8 mouse cellular contexts compared by ENCODE assay signal in genomic region chr7:91226442-91226841, GRCm38 (mm10).
A peak's percentile ranks its signal among the peaks of the same experiment; 100 is the strongest.
DNase-seq lines count a peak whose midpoint lies in the region; ATAC-seq and TF ChIP-seq lines count a peak whose summit lies in the region.

No protein-coding gene starts in this region.

- no peak overlapping the region for H3K27ac ChIP-seq in intestine, embryonic 14.5 days (ENCODE audit: low read depth)
- H3K27ac ChIP-seq in intestine, embryonic 16.5 days (ENCODE audit: low read length): no peak overlapping the region
- no peak overlapping the region for H3K27ac ChIP-seq in hindbrain, embryonic 13.5 days
- H3K27ac ChIP-seq in left cerebral cortex, adult 2 months: peak overlapping the region; percentile 60
- H3K27ac ChIP-seq in midbrain, embryonic 16.5 days (ENCODE audit: low read length): no peak overlapping the region

- H3K4me3 ChIP-seq in intestine, embryonic 14.5 days (ENCODE audit: low read depth, low read length): no peak overlapping the region
- H3K4me3 ChIP-seq in intestine, embryonic 16.5 days (ENCODE audit: low read length): no peak overlapping the region
- H3K4me3 ChIP-seq in hindbrain, embryonic 13.5 days: no peak overlapping the region
- H3K4me3 ChIP-seq in left cerebral cortex, adult 2 months: no peak overlapping the region
- H3K4me3 ChIP-seq in midbrain, embryonic 16.5 days (ENCODE audit: low read depth, low read length): no peak overlapping the region

- H3K27me3 ChIP-seq in intestine, embryonic 14.5 days (replicated peaks; ENCODE audit: control insufficient read depth, insufficient read depth, low read length): no peaks in the 10 kb centered on the region
- H3K27me3 ChIP-seq in intestine, embryonic 16.5 days (replicated peaks; ENCODE audit: control insufficient read depth, insufficient read depth, low read length): no peaks in the 10 kb centered on the region
- no peaks in the 10 kb centered on the region for H3K27me3 ChIP-seq in hindbrain, embryonic 13.5 days
- H3K27me3 ChIP-seq in midbrain, embryonic 16.5 days (ENCODE audit: control insufficient read depth, insufficient read depth, low read depth, low read length): no peaks in the 10 kb centered on the region

- no peak for ATAC-seq in intestine, embryonic 14.5 days (replicated peaks; ENCODE audit: low FRiP score, low TSS enrichment, low read depth)
- no peak for ATAC-seq in intestine, embryonic 16.5 days
- ATAC-seq in hindbrain, embryonic 13.5 days (ENCODE audit: low FRiP score): peak; percentile 83
- peak; percentile 82; the same call in 1 of the 2 replicates for ATAC-seq in midbrain, embryonic 16.5 days

- no peak overlapping the region for H3K9ac ChIP-seq in intestine, embryonic 14.5 days (ENCODE audit: low read length)
- H3K9ac ChIP-seq in intestine, embryonic 16.5 days (ENCODE audit: low read depth, low read length): no peak overlapping the region
- no peak overlapping the region for H3K9ac ChIP-seq in hindbrain, embryonic 13.5 days
- H3K9ac ChIP-seq in midbrain, embryonic 16.5 days (ENCODE audit: low read depth, low read length): no peak overlapping the region

- intact Hi-C loops in left cerebral cortex, adult 2 months (cut with DNase I): loop anchor here (1.0 to 2.0 kb wide), 2 partner anchors 204 to 714 kb away; no protein-coding TSS in a partner anchor

- TF ChIP-seq CTCF in left cerebral cortex, adult 2 months (IDR thresholded peaks at IDR 0.05): peak; percentile 86

- no peaks in the 10 kb centered on the region for H3K9me3 ChIP-seq in intestine, embryonic 14.5 days (ENCODE audit: control insufficient read depth, low read length)
- no peaks in the 10 kb centered on the region for H3K9me3 ChIP-seq in intestine, embryonic 16.5 days (ENCODE audit: control insufficient read depth, low read length)
- H3K9me3 ChIP-seq in hindbrain, embryonic 13.5 days: no peaks in the 10 kb centered on the region
- H3K9me3 ChIP-seq in midbrain, embryonic 16.5 days (replicated peaks; ENCODE audit: control insufficient read depth, low read length, poor library complexity, severe bottlenecking): no peaks in the 10 kb centered on the region

- no peaks in the 10 kb centered on the region for H3K36me3 ChIP-seq in intestine, embryonic 14.5 days (ENCODE audit: control insufficient read depth, insufficient read depth, low read length)
- no peaks in the 10 kb centered on the region for H3K36me3 ChIP-seq in intestine, embryonic 16.5 days (ENCODE audit: control insufficient read depth, insufficient read depth, low read length)
- H3K36me3 ChIP-seq in hindbrain, embryonic 13.5 days: no peaks in the 10 kb centered on the region
- H3K36me3 ChIP-seq in midbrain, embryonic 16.5 days (ENCODE audit: control insufficient read depth, insufficient read depth, low read length): no peaks in the 10 kb centered on the region

- peak; percentile 54 for DNase-seq in intestine, embryonic 14.5 days (ENCODE audit: low spot score)
- DNase-seq in adrenal gland, adult (ENCODE audit: inconsistent age in 2 of 2, low spot score in 1 of 2): peak; percentile 31 to 80
- DNase-seq in embryo, embryonic 10 days (ENCODE audit: low spot score): peak; percentile 86
- DNase-seq in left cerebral cortex, adult 2 months (ENCODE audit: extremely low spot score in 1 of 2, low spot score in 2 of 2): peak; percentile 71
- peak; percentile 6 for DNase-seq in yolk sac, embryonic 10.5 days (ENCODE audit: low spot score)

- H3K4me2 ChIP-seq in intestine, embryonic 14.5 days (ENCODE audit: low read length): no peak overlapping the region; the same call in 1 of the 2 replicates
- no peak overlapping the region for H3K4me2 ChIP-seq in intestine, embryonic 16.5 days (ENCODE audit: low read depth, low read length)
- 0 out of 2 replicates have a peak overlapping the region, but pooled peaks have one; percentile 13 for H3K4me2 ChIP-seq in hindbrain, embryonic 13.5 days
- H3K4me2 ChIP-seq in midbrain, embryonic 16.5 days (ENCODE audit: low read length): no peak overlapping the region

- no peaks in the 10 kb centered on the region for H3K4me1 ChIP-seq in intestine, embryonic 14.5 days (replicated peaks; ENCODE audit: control insufficient read depth, insufficient read depth, low read length)
- H3K4me1 ChIP-seq in intestine, embryonic 16.5 days (ENCODE audit: control insufficient read depth, insufficient read depth, low read length): no peaks in the 10 kb centered on the region
- no peaks in the 10 kb centered on the region for H3K4me1 ChIP-seq in hindbrain, embryonic 13.5 days (replicated peaks)
- H3K4me1 ChIP-seq in midbrain, embryonic 16.5 days (ENCODE audit: control insufficient read depth, insufficient read depth, low read length): no peaks in the 10 kb centered on the region

- WGBS in intestine, embryonic 14.5 days: 1% methylated on average over 5 of the region's 5 CpGs
- WGBS in intestine, embryonic 16.5 days: 0% methylated on average over 5 of the region's 5 CpGs
- under 1% methylated on average over 5 of the region's 5 CpGs for WGBS in hindbrain, embryonic 13.5 days
- WGBS in midbrain, embryonic 16.5 days: 0% methylated on average over 5 of the region's 5 CpGs

Comparison
In these comparisons a context has a peak if more than half of its experiments do, and no peak if none do; other contexts are left out.
1. ATAC-seq: peak in hindbrain, embryonic 13.5 days (single experiment) and midbrain, embryonic 16.5 days (single experiment); none in intestine, embryonic 14.5 days (single experiment) and intestine, embryonic 16.5 days (single experiment).
2. DNase-seq: peak in every context shown above with its lines; median percentile 86 in embryo, embryonic 10 days; 71 in left cerebral cortex, adult 2 months; 56 in adrenal gland, adult; 54 in intestine, embryonic 14.5 days; 6 in yolk sac, embryonic 10.5 days.